Mouse (Mus musculus) erythroblast, embryonic 14.5 days (primary cell): Measurements from ENCODE around the gene Ctdnep1. TPM values are rescaled to one million over a fixed set of nuclear protein-coding genes. Genes with fewer than 3 reads are reported as not detected.

Source experiments
- H3K27me3 ChIP-seq: 2 replicates; pipeline ENCODE4 v1.6.1; 2012; ENCODE audit warnings: inconsistent platforms; ENCODE audit not compliant: control insufficient read depth
- H3K36me3 ChIP-seq: 2 replicates; pipeline ENCODE4 v1.6.1; 2012; ENCODE audit warnings: mild to moderate bottlenecking, inconsistent platforms; ENCODE audit not compliant: control insufficient read depth
- H3K4me1 ChIP-seq: 2 replicates; pipeline ENCODE4 v1.6.1; 2012; ENCODE audit warnings: inconsistent platforms; ENCODE audit not compliant: control insufficient read depth
- H3K4me3 ChIP-seq: replicated peaks from 2 replicates; pipeline ENCODE3; 2012; ENCODE audit warnings: moderate library complexity, mild to moderate bottlenecking, inconsistent platforms
- H3K9me3 ChIP-seq: 2 replicates; pipeline ENCODE4 v1.6.1; 2012; ENCODE audit warnings: low read length, inconsistent platforms, mixed read lengths; ENCODE audit not compliant: control insufficient read depth
- GATA1 ChIP-seq: IDR thresholded peaks from 2 replicates; pipeline ENCODE4 v1.6.1; 2012; ENCODE audit warnings: low read length, inconsistent platforms, mixed read lengths
- TAL1 ChIP-seq: IDR thresholded peaks from 3 replicates; pipeline ENCODE4 v1.6.1; 2012; ENCODE audit warnings: low read length, inconsistent platforms, mixed read lengths
- polyA plus RNA-seq: library from polyadenylated mRNA; stranded (reverse); fragments of >175 nt; gene quantifications from 2 replicates; pipeline ENCODE4 v1.2.3, GENCODE M21; 2012

Ctdnep1 gene
- 23.2 and 28.5 TPM in 2 replicates for polyA plus RNA-seq

DNA sequence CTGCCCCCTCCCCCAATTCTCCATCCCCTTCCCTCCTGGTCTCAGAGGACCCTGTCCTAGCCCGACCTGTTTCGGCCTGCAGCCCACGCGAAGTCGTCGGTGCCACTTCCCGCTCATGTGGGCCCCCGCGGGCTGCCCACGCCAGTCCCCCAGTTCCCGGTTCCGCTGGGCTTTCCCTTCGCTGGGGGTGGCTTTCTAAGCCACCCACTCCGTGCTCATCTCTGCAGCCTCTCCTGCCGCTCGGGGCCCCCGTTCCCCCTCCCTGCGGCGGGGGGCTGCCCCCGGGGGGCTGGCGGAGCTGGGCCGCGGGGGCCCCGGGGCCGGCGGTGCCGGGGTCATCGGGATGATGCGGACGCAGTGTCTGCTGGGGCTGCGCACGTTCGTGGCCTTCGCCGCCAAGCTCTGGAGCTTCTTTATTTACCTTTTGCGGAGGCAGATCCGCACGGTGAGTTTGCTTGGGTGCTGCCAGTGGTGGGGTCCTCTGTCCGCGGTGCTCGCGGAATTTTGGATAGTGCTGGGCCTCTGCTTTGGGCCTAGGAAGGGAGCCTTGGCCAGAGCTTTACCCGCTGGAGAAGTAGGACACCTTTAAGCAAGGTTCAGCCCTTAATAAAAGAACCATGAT is at the start of gene Ctdnep1:
Gene Ctdnep1, plus strand, starts transcription at position 16 of the 622 bp plus-strand sequence.
- Histone ChIP-seq H3K36me3 (peaks cover 59% of the 10 kb centered on the region), H3K4me3 (peak within 1 kb of the TSS; percentile 94), H3K27me3 (no peaks in the 10 kb centered on the region), H3K9me3 (no peaks in the 10 kb centered on the region), H3K4me1 (peaks cover 53% of the 10 kb centered on the region)
- no peak for TF ChIP-seq TAL1
- TF ChIP-seq GATA1: no peak

DNA sequence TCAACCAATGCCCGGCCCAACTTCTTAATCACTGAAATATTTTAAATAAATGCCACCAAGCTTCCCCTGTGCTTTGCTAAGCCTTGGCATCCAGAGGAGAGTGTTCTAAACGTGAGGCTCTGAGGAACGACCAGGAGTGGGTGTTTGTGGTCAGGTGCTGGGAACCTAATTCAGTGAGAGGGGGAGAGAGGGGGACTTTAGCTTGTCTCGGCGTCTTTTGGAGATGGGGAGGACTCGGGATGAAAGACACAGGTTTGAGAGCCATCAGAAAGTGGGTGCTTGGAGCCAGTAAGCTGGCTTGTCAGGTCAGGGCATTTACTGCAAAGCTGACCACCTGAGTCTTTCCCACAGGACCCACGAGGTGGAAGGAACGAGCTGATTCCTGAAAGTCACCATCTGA is 49.2 kb upstream of the Ctdnep1 start:
- Histone ChIP-seq H3K9me3 (peaks cover 14% of the 10 kb centered on the region), H3K27me3 (peaks cover 33% of the 10 kb centered on the region), H3K36me3 (no peaks in the 10 kb centered on the region), H3K4me3 (no peak overlapping the region), H3K4me1 (peaks cover 33% of the 10 kb centered on the region)
- TF ChIP-seq GATA1: no peak
- TF ChIP-seq TAL1: no peak

DNA sequence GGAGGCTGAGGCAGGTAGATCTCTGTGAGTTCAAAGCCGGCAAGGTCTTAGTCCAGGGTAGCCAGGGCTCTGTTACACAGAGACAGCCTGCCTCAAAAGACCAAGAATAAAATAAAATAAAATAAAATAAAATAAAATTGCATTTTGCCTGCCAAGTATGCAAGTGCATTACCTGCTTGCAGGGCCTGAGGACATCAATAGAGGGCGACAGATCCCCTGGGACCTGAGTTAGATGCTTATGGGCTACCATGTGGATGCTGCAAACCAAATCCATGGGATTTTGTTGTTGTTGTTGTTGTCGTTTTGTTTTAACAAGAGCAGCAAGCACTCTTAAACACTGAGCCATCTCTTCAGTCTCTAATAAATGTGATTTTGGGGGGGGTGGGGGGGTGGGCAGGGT is 48.7 kb upstream of the Ctdnep1 start:
- TF ChIP-seq GATA1 (no peak), TAL1 (no peak)
- Histone ChIP-seq H3K4me3 (no peak overlapping the region), H3K9me3 (peaks cover 17% of the 10 kb centered on the region), H3K27me3 (peaks cover 38% of the 10 kb centered on the region), H3K36me3 (no peaks in the 10 kb centered on the region), H3K4me1 (peaks cover 38% of the 10 kb centered on the region)

DNA sequence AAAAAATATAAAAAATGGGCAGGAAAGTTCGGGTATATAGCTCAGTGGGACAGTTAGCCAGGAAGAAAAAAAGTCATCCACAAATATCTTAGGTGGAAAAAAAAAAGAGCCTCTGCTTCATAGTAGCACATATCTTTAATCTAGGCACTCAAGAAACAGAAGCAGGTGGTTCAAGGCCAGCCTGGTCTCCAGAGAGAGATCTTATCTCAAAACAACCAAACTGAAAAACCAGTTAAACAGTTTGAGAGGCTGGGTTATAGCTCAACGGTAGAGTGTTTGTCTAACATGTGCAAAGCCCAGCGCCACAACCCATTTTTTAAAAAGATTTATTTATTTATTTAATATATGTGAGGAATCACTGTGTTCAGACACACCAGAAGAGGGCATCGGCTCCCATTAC is 47.9 kb upstream of the Ctdnep1 start:
- Histone ChIP-seq H3K36me3 (no peaks in the 10 kb centered on the region), H3K27me3 (peaks cover 46% of the 10 kb centered on the region), H3K9me3 (peaks cover 17% of the 10 kb centered on the region), H3K4me1 (peaks cover 42% of the 10 kb centered on the region), H3K4me3 (no peak overlapping the region)
- TF ChIP-seq GATA1 (no peak), TAL1 (no peak)

DNA sequence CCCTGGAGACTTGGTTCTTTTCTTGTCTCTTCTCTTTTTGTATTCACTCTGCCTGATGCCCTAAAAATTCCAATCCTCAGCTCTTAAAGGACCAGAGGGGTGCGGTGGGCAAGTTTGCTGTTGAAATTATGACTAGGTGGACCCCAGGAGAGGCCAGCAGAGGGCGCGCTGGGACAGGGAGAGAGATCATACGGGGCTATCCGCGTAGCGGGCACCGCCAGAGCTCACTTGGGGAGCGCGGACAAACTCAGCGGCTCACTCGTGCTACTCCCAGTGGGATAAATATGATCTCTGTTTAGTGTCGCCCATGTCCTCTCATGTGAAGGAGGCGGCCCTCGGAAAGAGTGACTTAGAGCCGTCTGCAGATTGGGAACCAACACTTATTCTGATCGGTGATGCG is 46.8 kb upstream of the Ctdnep1 start:
- TF ChIP-seq GATA1 (no peak), TAL1 (no peak)
- Histone ChIP-seq H3K36me3 (no peaks in the 10 kb centered on the region), H3K9me3 (peaks cover 17% of the 10 kb centered on the region), H3K27me3 (peaks cover 57% of the 10 kb centered on the region), H3K4me1 (peaks cover 52% of the 10 kb centered on the region), H3K4me3 (peak overlapping the region; percentile 47)

DNA sequence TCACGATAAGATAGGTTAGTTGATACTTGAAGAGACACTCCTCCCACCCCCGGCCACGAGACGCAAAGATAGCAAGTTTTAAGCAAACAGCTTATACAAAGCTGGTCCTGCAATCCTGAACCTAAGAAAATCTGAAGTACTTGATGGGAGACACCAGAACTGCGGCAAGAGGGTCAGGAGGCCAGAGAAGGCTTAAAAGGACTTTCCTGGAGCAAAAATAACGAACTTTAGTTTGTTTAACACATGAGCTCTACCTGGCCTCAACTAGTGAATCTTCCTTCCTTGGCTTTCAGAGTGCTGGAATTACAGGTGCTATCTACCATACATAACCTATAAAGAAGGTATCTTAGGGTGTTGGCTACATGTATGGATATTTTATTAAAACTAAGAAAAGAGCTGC is 46.3 kb upstream of the Ctdnep1 start:
- TF ChIP-seq TAL1 (no peak), GATA1 (no peak)
- Histone ChIP-seq H3K36me3 (no peaks in the 10 kb centered on the region), H3K4me3 (peak overlapping the region; percentile 47), H3K4me1 (peaks cover 56% of the 10 kb centered on the region), H3K27me3 (peaks cover 62% of the 10 kb centered on the region), H3K9me3 (peaks cover 17% of the 10 kb centered on the region)

DNA sequence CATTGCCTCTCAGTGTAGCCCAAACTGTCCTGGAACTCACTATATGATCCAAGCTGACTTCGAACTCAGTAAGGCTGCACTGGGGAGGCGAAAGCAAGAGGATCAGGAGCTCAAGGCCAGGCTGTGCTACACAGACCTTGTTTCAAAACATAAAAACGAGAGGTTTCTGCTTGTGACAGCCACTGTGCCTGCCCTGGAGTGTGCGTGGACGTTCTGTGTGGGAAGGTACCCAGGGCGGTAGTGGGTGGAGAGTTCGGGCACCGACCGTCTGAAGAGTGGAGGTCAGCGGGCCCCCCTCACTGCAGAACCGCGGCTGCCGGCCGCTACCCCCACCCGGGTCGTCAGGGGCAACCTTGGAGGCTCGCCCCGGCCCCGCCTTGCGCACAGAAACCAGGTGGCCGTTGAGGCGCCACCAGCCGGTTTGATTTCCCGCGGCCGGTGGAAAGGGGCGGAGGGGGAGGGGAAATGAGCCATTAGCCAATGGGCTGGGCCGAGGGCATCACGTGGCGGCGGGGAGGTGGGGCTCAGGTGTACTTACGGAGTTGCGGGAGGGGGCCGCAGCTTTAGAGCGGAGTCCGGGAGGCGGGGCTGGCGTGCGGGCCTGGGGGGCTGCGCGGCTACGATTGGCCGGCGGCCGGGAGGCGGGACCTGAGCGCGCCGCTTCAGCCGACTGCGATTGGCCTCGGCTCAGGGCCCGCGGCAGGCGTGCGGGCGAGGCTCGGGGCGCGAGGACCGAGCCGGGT is 45.6 kb upstream of the Ctdnep1 start, which contains the start of gene Ybx2:
Gene Ybx2, plus strand, starts transcription at position 660 of the 743 bp plus-strand sequence.
- H3K4me1 ChIP-seq: peaks cover 58% of the 10 kb centered on the region
- H3K9me3 ChIP-seq: peaks cover 17% of the 10 kb centered on the region
- H3K27me3 ChIP-seq: peaks cover 68% of the 10 kb centered on the region
- no peaks in the 10 kb centered on the region for H3K36me3 ChIP-seq
- TF ChIP-seq TAL1 (no peak), GATA1 (no peak)
- peak within 1 kb of the TSS; percentile 63 for H3K4me3 ChIP-seq

DNA sequence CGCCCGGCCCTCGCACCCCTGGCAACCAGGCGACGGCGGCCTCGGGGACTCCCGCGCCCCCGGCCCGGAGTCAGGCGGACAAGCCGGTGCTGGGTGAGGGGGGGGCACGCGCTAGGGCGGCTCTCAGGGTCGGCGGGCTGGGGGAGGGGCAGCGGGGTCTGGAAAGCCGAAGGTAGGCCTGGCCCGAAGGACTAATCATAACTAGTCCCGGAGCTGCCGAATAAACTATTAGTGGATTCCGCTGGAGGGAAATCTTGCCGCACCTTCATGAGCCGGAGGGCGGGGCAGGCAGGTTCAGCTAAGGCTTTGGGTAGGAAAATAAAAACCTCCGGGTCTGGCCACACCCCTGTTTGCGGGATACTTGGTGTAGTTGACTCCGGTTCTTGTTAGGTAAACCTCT is 44.8 kb upstream of the Ctdnep1 start:
- peaks cover 71% of the 10 kb centered on the region for H3K27me3 ChIP-seq
- TF ChIP-seq TAL1: no peak
- TF ChIP-seq GATA1: no peak
- peaks cover 17% of the 10 kb centered on the region for H3K9me3 ChIP-seq
- peaks cover 61% of the 10 kb centered on the region for H3K4me1 ChIP-seq
- peak overlapping the region; percentile 63 for H3K4me3 ChIP-seq
- H3K36me3 ChIP-seq: peaks cover 5% of the 10 kb centered on the region

DNA sequence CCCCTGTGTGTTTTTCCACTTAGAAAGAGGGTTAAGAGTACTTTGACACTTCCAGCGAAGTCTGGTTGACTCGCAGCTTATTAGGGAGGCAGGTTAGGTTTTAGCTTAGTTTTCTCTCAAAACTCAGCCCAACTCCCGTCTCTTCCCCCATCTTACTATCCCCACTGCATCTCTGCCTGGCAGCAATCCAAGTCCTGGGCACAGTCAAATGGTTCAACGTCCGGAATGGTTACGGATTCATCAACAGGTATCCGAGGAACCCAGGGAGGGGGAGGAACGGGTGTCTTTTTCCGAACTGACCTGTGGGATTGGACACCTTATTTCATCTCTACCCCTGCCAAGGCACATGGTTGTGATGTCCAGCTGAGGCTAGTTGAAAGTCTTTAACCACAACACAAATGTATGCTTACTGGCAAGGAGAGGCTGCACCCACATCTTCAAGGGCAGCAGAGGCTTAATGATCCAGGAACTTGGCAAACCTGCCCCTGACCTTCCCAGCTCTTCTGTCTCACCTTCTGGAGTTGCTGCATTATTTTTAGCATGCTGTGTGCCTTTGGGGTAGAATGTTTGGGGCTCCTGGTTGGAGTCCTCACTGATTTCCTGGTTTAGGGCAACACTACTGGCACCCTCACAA is 44.1 kb upstream of the Ctdnep1 start:
- peaks cover 17% of the 10 kb centered on the region for H3K9me3 ChIP-seq
- TF ChIP-seq GATA1 (no peak), TAL1 (no peak)
- peaks cover 70% of the 10 kb centered on the region for H3K27me3 ChIP-seq
- H3K4me1 ChIP-seq: peaks cover 64% of the 10 kb centered on the region
- H3K4me3 ChIP-seq: no peak overlapping the region
- peaks cover 10% of the 10 kb centered on the region for H3K36me3 ChIP-seq
